Mouse (Mus musculus) ES-E14 (cell line): Measurements from ENCODE around the gene Pax5.

Experiments
- CHD2 ChIP-seq: IDR thresholded peaks from 2 replicates; pipeline ENCODE4 v1.6.1; 2014; ENCODE audit warnings: mild to moderate bottlenecking, low read depth, low read length, inconsistent platforms
- HCFC1 ChIP-seq: IDR thresholded peaks from 2 replicates; pipeline ENCODE4 v1.6.1; 2012; ENCODE audit warnings: low read length, inconsistent platforms, borderline replicate concordance; ENCODE audit not compliant: insufficient read depth
- MAFK ChIP-seq: IDR thresholded peaks from 2 replicates; pipeline ENCODE4 v1.6.1; 2014; ENCODE audit warnings: mild to moderate bottlenecking, low read depth, low read length, inconsistent platforms; ENCODE audit not compliant: insufficient read depth
- ZC3H11A ChIP-seq: IDR thresholded peaks from 2 replicates; pipeline ENCODE4 v1.6.1; 2012; ENCODE audit warnings: low read depth, mild to moderate bottlenecking, inconsistent platforms, low read length, borderline replicate concordance

GRCm38 (mm10) chr4:44488702-44489101, 221.6 kb downstream of the Pax5 start:
- TF ChIP-seq MAFK = no peak
- TF ChIP-seq CHD2 = no peak
- TF ChIP-seq ZC3H11A = no peak
- TF ChIP-seq HCFC1 = no peak
